ENCODE assay signal across 15 mouse cellular contexts in genomic region chr14:120270633-120271032, GRCm38 (mm10).
"Had no signal": no experiment of that assay in that cellular context is flagged by ENCODE, and none has a peak within 500 bp of the region (broad histone marks: within the 10 kb centered on the region; RNA-seq: fewer than 3 reads in every experiment).

No protein-coding gene starts in this region.

- H3K9ac ChIP-seq: liver, embryonic 15.5 days; neural tube, embryonic 13.5 days had no signal

- H3K4me3 ChIP-seq: left cerebral cortex, adult 2 months; limb, embryonic 10.5 days; liver, embryonic 15.5 days; midbrain, embryonic 10.5 days; neural tube, embryonic 13.5 days had no signal

- H3K36me3 ChIP-seq: limb, embryonic 10.5 days; liver, embryonic 15.5 days; midbrain, embryonic 10.5 days; neural tube, embryonic 13.5 days had no signal

- DNase-seq: lung, adult 2 months; lung, postnatal 36 days; retina, postnatal 1 day; right cerebral cortex, postnatal 4 days; thymus, adult 18-20 months; thymus, postnatal 25 days had no signal

- H3K9me3 ChIP-seq: limb, embryonic 10.5 days; liver, embryonic 15.5 days; midbrain, embryonic 10.5 days; neural tube, embryonic 13.5 days had no signal

- ATAC-seq: hindbrain, postnatal 0 days; lung, postnatal 0 days; midbrain, embryonic 16.5 days had no signal

- H3K4me2 ChIP-seq: liver, embryonic 11.5 days; neural tube, embryonic 13.5 days had no signal

- H3K27me3 ChIP-seq: liver, embryonic 15.5 days; neural tube, embryonic 13.5 days had no signal

- H3K27ac ChIP-seq: hindbrain, postnatal 0 days; left cerebral cortex, adult 2 months; limb, embryonic 10.5 days; midbrain, embryonic 10.5 days; neural tube, embryonic 13.5 days had no signal
